Mouse (Mus musculus): Measurements from ENCODE around the gene Ppp1r9a.

Ppp1r9a gene

DNA sequence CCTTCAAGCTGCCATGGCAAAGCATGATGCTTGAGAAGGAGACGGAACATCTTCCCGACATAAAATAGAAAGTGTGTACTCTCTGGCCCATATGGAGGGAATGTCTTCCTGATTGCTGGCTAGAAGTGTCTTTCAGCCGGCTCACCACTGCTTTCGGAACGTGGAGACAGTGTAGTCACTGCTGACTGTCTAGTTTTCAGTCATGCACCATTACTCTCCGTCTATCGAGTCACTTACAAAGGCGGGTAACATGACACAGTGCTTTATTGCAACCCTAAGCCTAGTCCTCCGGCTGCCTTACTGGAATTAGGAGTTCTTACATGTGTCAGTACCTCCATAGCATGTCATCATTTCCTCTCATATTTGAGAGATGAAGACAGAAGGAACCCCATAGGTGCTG, 236.9 kb downstream of the Ppp1r9a start:
- H3K27me3 ChIP-seq (ENCODE audit: insufficient read depth, low read length): no peaks in the 10 kb centered on the region
- H3K4me3 ChIP-seq (replicated peaks; ENCODE audit: low read length): no peak overlapping the region
- H3K4me1 ChIP-seq (replicated peaks; ENCODE audit: low read depth, low read length): peaks cover 16% of the 10 kb centered on the region
- H3K36me3 ChIP-seq (ENCODE audit: insufficient read depth, low read length): 0 out of 2 replicates have a peak, but pooled peaks cover 6% of the 10 kb centered on the region
- TF ChIP-seq NANOG (IDR thresholded peaks at IDR 0.05; ENCODE audit: borderline replicate concordance, low read length) (no peak), POU5F1 (IDR thresholded peaks at IDR 0.05; ENCODE audit: borderline replicate concordance, low read length) (no peak), CTCF (conservative IDR thresholded peaks at IDR 0.05; ENCODE audit: low read length) (no peak)
- no peaks in the 10 kb centered on the region for H3K9me3 ChIP-seq (ENCODE audit: low read length)

DNA sequence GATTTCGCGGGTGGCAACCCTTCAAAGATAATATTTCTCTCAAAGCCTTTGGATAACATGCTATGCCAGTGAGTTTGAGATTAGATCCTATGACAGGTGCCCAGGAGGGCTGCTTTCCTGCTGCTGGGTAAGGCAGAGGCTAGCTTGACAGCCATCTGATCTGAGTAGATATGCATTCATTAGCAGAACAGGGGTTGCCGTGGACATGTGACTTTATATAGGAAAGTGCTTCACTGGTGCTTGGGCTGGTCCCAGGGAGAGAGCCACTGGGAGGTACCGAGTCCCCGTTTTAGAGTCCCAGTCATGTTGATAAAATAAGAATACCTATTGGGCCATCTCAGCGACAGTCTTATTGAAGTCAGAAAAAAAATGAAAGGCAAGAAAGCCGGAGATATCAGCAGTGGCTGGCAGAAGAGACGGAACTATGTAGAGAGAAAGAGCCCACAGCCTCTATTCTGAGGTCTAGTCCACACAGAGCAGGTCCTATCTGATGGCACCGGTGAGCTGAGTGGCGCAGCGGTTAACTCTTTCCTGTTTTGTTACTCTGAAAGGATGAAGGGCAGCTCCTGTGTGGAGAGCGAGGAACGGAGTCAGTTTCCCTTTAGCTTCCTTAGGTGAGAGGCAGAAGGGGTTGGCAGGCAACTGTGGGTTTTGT, 244.9 kb downstream of the Ppp1r9a start:
- Histone ChIP-seq H3K36me3 (ENCODE audit: insufficient read depth, low read length) (no peaks in the 10 kb centered on the region), H3K4me3 (replicated peaks; ENCODE audit: low read length) (no peak overlapping the region), H3K27me3 (ENCODE audit: insufficient read depth, low read length) (no peaks in the 10 kb centered on the region), H3K4me1 (replicated peaks; ENCODE audit: low read depth, low read length) (no peaks in the 10 kb centered on the region), H3K9me3 (ENCODE audit: low read length) (no peaks in the 10 kb centered on the region)
- TF ChIP-seq NANOG (IDR thresholded peaks at IDR 0.05; ENCODE audit: borderline replicate concordance, low read length) (no peak), POU5F1 (IDR thresholded peaks at IDR 0.05; ENCODE audit: borderline replicate concordance, low read length) (no peak), CTCF (conservative IDR thresholded peaks at IDR 0.05; ENCODE audit: low read length) (no peak)

DNA sequence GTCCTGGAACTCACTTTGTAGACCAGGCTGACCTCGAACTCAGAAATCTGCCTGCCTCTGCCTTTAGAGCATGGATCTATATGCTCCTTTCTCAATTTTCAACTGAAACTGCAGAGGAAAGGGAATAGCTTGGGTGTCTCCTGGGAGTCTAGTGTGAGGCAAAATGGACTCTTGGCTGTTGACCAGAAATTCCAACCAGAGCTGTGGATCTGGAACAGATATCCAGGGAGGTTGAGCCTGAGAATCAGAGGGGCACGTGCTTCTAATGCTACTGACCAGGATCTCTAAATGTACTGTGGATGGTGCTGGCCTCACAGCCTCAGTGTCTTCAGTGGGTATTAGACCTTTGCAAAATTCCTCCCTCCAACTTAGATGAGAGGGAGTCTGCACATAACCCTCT, 247.2 kb downstream of the Ppp1r9a start:
- Histone ChIP-seq H3K4me3 (replicated peaks; ENCODE audit: low read length) (no peak overlapping the region), H3K4me1 (replicated peaks; ENCODE audit: low read depth, low read length) (no peaks in the 10 kb centered on the region), H3K36me3 (ENCODE audit: insufficient read depth, low read length) (peaks cover 11% of the 10 kb centered on the region), H3K9me3 (ENCODE audit: low read length) (peaks cover 11% of the 10 kb centered on the region), H3K27me3 (ENCODE audit: insufficient read depth, low read length) (no peaks in the 10 kb centered on the region)
- no peak for TF ChIP-seq NANOG (IDR thresholded peaks at IDR 0.05; ENCODE audit: borderline replicate concordance, low read length)
- TF ChIP-seq CTCF (conservative IDR thresholded peaks at IDR 0.05; ENCODE audit: low read length): no peak
- TF ChIP-seq POU5F1 (IDR thresholded peaks at IDR 0.05; ENCODE audit: borderline replicate concordance, low read length): no peak

DNA sequence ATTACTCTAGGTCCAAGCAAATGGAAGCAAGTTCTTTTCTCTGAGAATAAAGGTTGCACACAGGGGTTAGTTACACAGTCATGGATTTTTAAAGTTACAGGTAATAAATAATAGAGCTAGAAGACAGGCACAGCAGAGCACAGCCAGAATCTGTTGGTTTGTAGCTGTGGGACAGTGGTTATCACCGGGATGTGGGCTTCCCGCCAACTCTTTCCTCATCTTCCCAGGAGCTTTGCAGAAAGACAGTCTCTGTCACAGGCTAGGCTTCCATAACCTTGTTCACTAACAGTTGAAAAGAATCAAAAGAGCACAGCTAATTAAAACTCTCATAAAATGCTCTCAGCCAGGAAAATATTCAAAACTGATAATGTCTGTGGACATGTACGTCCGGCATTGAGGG, 248.5 kb downstream of the Ppp1r9a start:
- H3K36me3 ChIP-seq (ENCODE audit: insufficient read depth, low read length): peaks cover 24% of the 10 kb centered on the region
- no peak overlapping the region for H3K4me3 ChIP-seq (replicated peaks; ENCODE audit: low read length)
- H3K4me1 ChIP-seq (replicated peaks; ENCODE audit: low read depth, low read length): no peaks in the 10 kb centered on the region
- H3K9me3 ChIP-seq (ENCODE audit: low read length): peaks cover 24% of the 10 kb centered on the region
- no peaks in the 10 kb centered on the region for H3K27me3 ChIP-seq (ENCODE audit: insufficient read depth, low read length)
- no peak for TF ChIP-seq POU5F1 (IDR thresholded peaks at IDR 0.05; ENCODE audit: borderline replicate concordance, low read length)
- TF ChIP-seq CTCF (conservative IDR thresholded peaks at IDR 0.05; ENCODE audit: low read length): no peak
- TF ChIP-seq NANOG (IDR thresholded peaks at IDR 0.05; ENCODE audit: borderline replicate concordance, low read length): no peak

DNA sequence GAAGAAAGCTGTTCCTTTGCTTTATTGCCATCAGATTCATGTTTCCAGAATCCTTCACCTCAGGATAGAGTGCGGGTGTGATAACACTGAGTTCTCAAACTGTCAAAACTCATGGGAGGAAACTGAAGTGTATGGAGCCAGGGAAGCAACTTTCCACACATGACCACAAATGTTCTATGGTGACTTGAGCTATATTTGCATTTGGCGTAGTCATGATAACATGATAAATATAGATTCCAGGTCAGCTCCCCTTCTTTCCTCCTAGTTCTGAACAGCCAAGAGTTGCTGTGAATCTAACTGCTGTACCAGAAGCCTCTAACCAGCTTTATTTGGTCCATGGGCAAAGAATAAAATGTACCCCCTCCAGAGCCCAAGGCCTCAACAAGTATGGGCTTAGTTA, 249.5 kb downstream of the Ppp1r9a start:
- Histone ChIP-seq H3K4me1 (replicated peaks; ENCODE audit: low read depth, low read length) (no peaks in the 10 kb centered on the region), H3K9me3 (ENCODE audit: low read length) (peaks cover 24% of the 10 kb centered on the region)
- TF ChIP-seq CTCF (conservative IDR thresholded peaks at IDR 0.05; ENCODE audit: low read length): no peak
- no peak for TF ChIP-seq NANOG (IDR thresholded peaks at IDR 0.05; ENCODE audit: borderline replicate concordance, low read length)
- no peak for TF ChIP-seq POU5F1 (IDR thresholded peaks at IDR 0.05; ENCODE audit: borderline replicate concordance, low read length)

DNA sequence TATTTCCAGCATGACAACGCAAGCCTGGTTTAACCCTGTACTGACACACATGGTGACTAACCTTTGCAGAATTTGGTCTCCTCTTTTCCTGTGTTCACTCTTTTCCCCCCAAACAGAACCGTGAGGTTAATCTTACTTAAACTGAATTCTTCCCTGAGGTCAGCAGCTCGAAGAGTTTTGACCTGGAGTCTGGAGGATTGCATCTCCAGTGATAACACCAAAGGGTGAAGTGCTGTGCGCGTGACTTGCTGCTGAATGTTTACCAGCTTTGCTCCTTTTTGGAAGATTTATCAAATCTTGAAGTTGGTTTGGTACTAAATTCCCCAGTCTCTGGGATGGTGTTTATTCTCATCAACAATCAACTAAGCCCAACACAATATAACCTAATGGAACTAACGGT, 252.1 kb downstream of the Ppp1r9a start:
- H3K4me3 ChIP-seq (replicated peaks; ENCODE audit: low read length): no peak overlapping the region
- TF ChIP-seq CTCF (conservative IDR thresholded peaks at IDR 0.05; ENCODE audit: low read length) (no peak), NANOG (IDR thresholded peaks at IDR 0.05; ENCODE audit: borderline replicate concordance, low read length) (no peak), POU5F1 (IDR thresholded peaks at IDR 0.05; ENCODE audit: borderline replicate concordance, low read length) (no peak)
- no peaks in the 10 kb centered on the region for H3K4me1 ChIP-seq (replicated peaks; ENCODE audit: low read depth, low read length)
- peaks cover 24% of the 10 kb centered on the region for H3K9me3 ChIP-seq (ENCODE audit: low read length)
- H3K27me3 ChIP-seq (ENCODE audit: insufficient read depth, low read length): no peaks in the 10 kb centered on the region
- peaks cover 39% of the 10 kb centered on the region for H3K36me3 ChIP-seq (ENCODE audit: insufficient read depth, low read length)

More for the DNA sequence above, 249.5 kb downstream of the Ppp1r9a start:
- peaks cover 25% of the 10 kb centered on the region for H3K36me3 ChIP-seq (ENCODE audit: insufficient read depth, low read length)
- no peaks in the 10 kb centered on the region for H3K27me3 ChIP-seq (ENCODE audit: insufficient read depth, low read length)
- H3K4me3 ChIP-seq (replicated peaks; ENCODE audit: low read length): no peak overlapping the region

DNA sequence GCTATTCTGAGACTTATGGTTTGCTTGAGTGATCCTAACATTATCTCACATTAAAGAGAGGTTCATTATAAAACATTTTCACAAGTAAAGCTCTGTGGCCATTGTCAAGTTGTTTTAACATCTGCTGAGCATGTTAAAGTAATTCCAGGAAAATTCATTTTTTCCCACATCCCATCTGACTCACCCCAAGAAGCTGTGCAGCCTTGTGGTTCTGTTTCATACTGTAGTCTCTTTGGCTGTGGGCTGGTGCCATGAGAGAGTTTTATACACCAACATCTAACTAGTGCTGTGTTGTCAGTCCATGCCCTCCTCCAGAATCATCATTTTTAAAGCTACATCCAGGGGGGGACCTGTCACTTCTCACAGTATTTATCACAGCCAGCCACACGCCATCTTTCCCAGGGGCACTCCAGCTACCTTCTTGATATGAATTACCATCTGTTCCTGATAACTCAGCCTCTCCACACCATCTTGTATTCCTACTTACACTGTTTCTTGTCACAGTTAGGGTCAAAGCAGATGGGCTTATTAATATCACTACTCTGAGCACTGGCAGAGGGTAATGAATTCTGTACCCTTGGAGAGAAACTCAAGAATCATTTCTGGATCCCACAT, 252.7 kb downstream of the Ppp1r9a start:
- peaks cover 45% of the 10 kb centered on the region for H3K36me3 ChIP-seq (ENCODE audit: insufficient read depth, low read length)
- TF ChIP-seq POU5F1 (IDR thresholded peaks at IDR 0.05; ENCODE audit: borderline replicate concordance, low read length) (no peak), CTCF (conservative IDR thresholded peaks at IDR 0.05; ENCODE audit: low read length) (no peak), NANOG (IDR thresholded peaks at IDR 0.05; ENCODE audit: borderline replicate concordance, low read length) (no peak)
- no peaks in the 10 kb centered on the region for H3K27me3 ChIP-seq (ENCODE audit: insufficient read depth, low read length)
- H3K9me3 ChIP-seq (ENCODE audit: low read length): peaks cover 24% of the 10 kb centered on the region
- H3K4me1 ChIP-seq (replicated peaks; ENCODE audit: low read depth, low read length): no peaks in the 10 kb centered on the region
- no peak overlapping the region for H3K4me3 ChIP-seq (replicated peaks; ENCODE audit: low read length)

DNA sequence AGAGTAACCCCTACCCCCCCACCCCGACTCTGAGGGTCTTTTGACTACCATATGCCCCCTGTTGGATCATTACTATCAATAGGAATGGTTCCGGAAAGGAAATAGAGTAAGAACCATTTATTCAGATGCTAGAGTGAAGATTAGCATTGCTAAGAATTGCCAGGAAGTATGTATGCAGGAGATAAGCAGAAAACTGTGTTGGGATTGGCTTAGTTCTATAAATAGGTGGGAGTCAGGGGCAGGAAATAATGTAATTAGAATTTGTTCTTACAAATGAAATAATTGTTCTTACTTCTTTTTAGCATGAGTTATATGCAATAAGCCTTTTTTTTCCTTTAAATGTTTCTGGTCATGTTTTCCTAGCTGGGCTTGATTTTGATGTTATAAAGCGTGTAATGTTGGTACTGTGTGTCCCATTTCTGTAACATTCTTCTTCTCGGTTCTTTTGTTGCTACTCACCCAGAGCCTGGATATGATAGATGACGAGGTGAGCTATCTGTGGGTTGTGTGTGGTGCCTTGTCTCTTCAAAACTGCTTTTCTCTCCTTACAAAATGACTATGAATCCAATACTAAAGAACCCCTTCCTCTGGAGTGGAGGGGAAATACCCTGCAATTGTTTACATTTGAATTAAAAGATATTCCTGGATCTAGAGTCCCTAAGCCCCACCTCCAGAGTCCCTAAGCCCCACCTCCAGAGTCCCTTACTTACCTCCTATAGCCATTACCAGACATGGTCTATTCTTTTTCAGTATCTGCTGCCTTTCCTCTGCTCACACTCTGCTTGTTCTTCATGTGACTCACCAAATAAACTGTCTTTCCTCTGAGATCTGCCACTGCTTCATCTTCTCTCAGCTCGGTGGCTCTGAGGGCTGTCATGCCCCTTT, 254.1 kb downstream of the Ppp1r9a start:
- Histone ChIP-seq H3K4me1 (replicated peaks; ENCODE audit: low read depth, low read length) (no peaks in the 10 kb centered on the region), H3K9me3 (ENCODE audit: low read length) (peaks cover 24% of the 10 kb centered on the region), H3K36me3 (ENCODE audit: insufficient read depth, low read length) (peaks cover 45% of the 10 kb centered on the region), H3K27me3 (ENCODE audit: insufficient read depth, low read length) (no peaks in the 10 kb centered on the region), H3K4me3 (replicated peaks; ENCODE audit: low read length) (no peak overlapping the region)
- TF ChIP-seq CTCF (conservative IDR thresholded peaks at IDR 0.05; ENCODE audit: low read length) (no peak), POU5F1 (IDR thresholded peaks at IDR 0.05; ENCODE audit: borderline replicate concordance, low read length) (no peak), NANOG (IDR thresholded peaks at IDR 0.05; ENCODE audit: borderline replicate concordance, low read length) (no peak)

All from E14TG2a.4 (cell line).